Mouse (Mus musculus): ENCODE measurements around the gene Pdxk.

- no peak for TF ChIP-seq POLR2A (IDR thresholded peaks at IDR 0.05; ENCODE audit: extremely low read depth, insufficient read depth, low read length)
- TF ChIP-seq CTCF (IDR thresholded peaks at IDR 0.05; ENCODE audit: extremely low read depth, insufficient read depth, low read length): no peak
These were observed 42.2 kb downstream of the Pdxk start for GRCm38 (mm10) chr10:78422614-78423013.
